Mouse (Mus musculus) lung, embryonic 14.5 days (tissue): Measurements from ENCODE around the gene Gata2. TPM values are rescaled to one million over a fixed set of nuclear protein-coding genes. Genes with fewer than 3 reads are reported as not detected.

Source experiments
- ATAC-seq: fragments of 200-750 bp; cut with Nextera tagmentation; 2 replicates; pipeline ENCODE4 v1.8.0; 2017; ENCODE audit warnings: mild to moderate bottlenecking, moderate TSS enrichment, moderate library complexity; ENCODE audit not compliant: insufficient read depth
- DNase-seq: peaks from one replicate; pipeline ENCODE4 v3.0.0-alpha.2; 2015
- H3K27ac ChIP-seq: fragments of 300-500 bp; sonication (generic); 2 replicates; pipeline ENCODE4 v1.5.1; 2014; ENCODE audit warnings: low read depth, mild to moderate bottlenecking, moderate library complexity
- H3K27me3 ChIP-seq: fragments of 300-500 bp; sonication (generic); 2 replicates; pipeline ENCODE4 v1.6.1; 2014; ENCODE audit warnings: low read length, control low read depth; ENCODE audit not compliant: insufficient read depth
- H3K36me3 ChIP-seq: fragments of 300-500 bp; sonication (generic); 2 replicates; pipeline ENCODE4 v1.6.1; 2014; ENCODE audit warnings: control low read depth; ENCODE audit not compliant: insufficient read depth
- H3K4me1 ChIP-seq: fragments of 300-500 bp; sonication (generic); 2 replicates; pipeline ENCODE4 v1.6.1; 2014; ENCODE audit warnings: antibody characterized with exemption, control low read depth; ENCODE audit not compliant: insufficient read depth
- H3K4me2 ChIP-seq: fragments of 300-500 bp; sonication (generic); 2 replicates; pipeline ENCODE4 v1.6.1; 2014; ENCODE audit warnings: mild to moderate bottlenecking
- H3K4me3 ChIP-seq: fragments of 300-500 bp; sonication (generic); 2 replicates; pipeline ENCODE4 v1.5.1; 2014; ENCODE audit warnings: low read depth, low read length
- H3K9ac ChIP-seq: fragments of 300-500 bp; sonication (generic); 2 replicates; pipeline ENCODE4 v1.6.1; 2014
- H3K9me3 ChIP-seq: fragments of 300-500 bp; sonication (generic); 2 replicates; pipeline ENCODE4 v1.6.1; 2016; ENCODE audit warnings: low read depth, low read length, control low read depth
- CTCF ChIP-seq: IDR thresholded peaks from 2 replicates; pipeline ENCODE4 v1.5.1; 2016; ENCODE audit warnings: antibody characterized with exemption, low read depth
- WGBS: fragments of 180-500 bp; shearing (Covaris S2); extraction: QIAGEN DNeasy Blood & Tissue Kit; methylation state at CpG from one replicate; pipeline ENCODE4 v1.1.7; 2014; 5-methylcytosine and 5-hydroxymethylcytosine counted together
- polyA plus RNA-seq: library from polyadenylated mRNA; unstranded; fragments of >200 nt; fragmentation: Nextera tagmentation; extraction: Ambion mirVana; gene quantifications from 2 replicates; pipeline ENCODE4 v1.2.1, GENCODE M21; 2014

The Gata2 gene
- polyA plus RNA-seq, 1 experiment from 2014 or later = 14.6 TPM

DNA sequence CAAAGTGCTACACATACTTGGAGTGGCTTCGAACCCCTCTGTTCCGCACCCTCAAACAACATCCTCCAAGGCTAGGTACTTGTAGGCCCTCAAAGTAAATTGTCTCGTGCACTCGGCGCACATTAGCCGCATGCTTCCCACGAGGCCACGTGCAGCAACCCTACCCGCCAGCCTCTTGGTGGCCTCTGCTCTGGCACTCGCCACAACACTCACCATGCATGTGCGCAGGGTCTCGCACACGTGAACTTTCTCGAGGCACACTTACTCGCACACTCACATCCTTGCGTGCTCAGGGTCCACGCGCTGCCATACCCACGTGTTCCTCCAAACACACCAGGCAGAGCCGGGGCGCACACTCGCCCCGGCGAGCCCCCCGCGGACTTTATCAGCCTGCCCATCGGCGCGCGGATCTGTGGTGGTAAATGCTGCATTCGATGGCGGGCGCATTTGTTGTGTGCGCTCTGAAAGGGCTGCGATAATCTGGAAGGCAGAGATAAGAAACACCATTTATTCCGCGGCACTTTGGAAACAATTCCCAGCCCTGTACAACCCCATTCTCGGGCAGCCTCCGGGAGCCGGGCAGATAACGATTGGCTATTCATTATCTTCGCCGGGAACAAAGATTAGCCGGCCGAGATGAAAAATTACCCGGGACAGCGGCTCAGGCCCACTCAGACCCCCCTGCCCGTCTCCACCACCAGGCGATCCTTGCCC, 3.2 kb upstream of the Gata2 start:
- Histone ChIP-seq H3K4me1 (no peaks in the 10 kb centered on the region), H3K36me3 (no peaks in the 10 kb centered on the region), H3K4me3 (peak overlapping the region; percentile 53), H3K27me3 (peaks cover 76% of the 10 kb centered on the region), H3K9ac (no peak overlapping the region; the same call in 1 of the 2 replicates), H3K9me3 (no peaks in the 10 kb centered on the region), H3K4me2 (peak overlapping the region; percentile 82), H3K27ac (no peak overlapping the region)
- ATAC-seq = peak; percentile 13; the same call in 1 of the 2 replicates
- DNase-seq = peak; percentile 23
- TF ChIP-seq CTCF = no peak
- 3% methylated on average over 49 of the region's 49 CpGs for WGBS

GRCm38 (mm10) chr6:88191024-88191365, 2.7 kb upstream of the Gata2 start:
- H3K4me1 ChIP-seq = no peaks in the 10 kb centered on the region
- peaks cover 81% of the 10 kb centered on the region for H3K27me3 ChIP-seq
- no peak overlapping the region for H3K4me2 ChIP-seq
- no peak overlapping the region for H3K9ac ChIP-seq
- 29% methylated on average over 6 of the region's 6 CpGs for WGBS
- no peak for TF ChIP-seq CTCF
- H3K9me3 ChIP-seq = no peaks in the 10 kb centered on the region
- no peak overlapping the region for H3K27ac ChIP-seq
- H3K36me3 ChIP-seq = no peaks in the 10 kb centered on the region
- H3K4me3 ChIP-seq = no peak overlapping the region
- ATAC-seq (no peak), DNase-seq (no peak)

- no peak for ATAC-seq
- Histone ChIP-seq H3K9me3 (no peaks in the 10 kb centered on the region), H3K27me3 (peaks cover 87% of the 10 kb centered on the region), H3K27ac (no peak overlapping the region), H3K9ac (no peak overlapping the region), H3K36me3 (no peaks in the 10 kb centered on the region), H3K4me1 (no peaks in the 10 kb centered on the region), H3K4me3 (no peak overlapping the region), H3K4me2 (no peak overlapping the region)
- no peak for TF ChIP-seq CTCF
- WGBS = 20% methylated on average over 4 of the region's 4 CpGs
- no peak for DNase-seq
Measured at GRCm38 (mm10) chr6:88191411-88192070, 2.1 kb upstream of the Gata2 start.

DNA sequence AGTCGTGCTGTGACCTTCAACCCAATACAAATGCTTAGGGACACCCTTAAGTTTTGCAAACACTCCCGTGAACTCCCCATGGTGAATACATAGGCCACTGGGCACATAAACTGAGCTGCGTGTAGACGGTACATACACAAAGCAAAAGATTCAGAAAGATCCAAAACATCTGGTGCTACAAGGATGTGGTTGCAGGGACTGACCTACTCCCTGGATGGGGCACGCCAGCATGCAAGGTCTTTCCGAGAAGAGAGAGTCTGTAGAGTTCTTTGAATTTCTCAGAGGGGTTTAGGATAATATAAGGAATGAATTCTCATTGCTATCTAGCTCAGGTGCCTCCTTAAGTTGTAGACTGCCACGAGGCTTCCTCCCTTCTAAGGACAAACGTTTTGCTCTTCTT, 935 bp upstream of the Gata2 start:
- Histone ChIP-seq H3K4me1 (no peaks in the 10 kb centered on the region), H3K9ac (no peak overlapping the region), H3K27ac (no peak overlapping the region), H3K9me3 (no peaks in the 10 kb centered on the region), H3K4me2 (no peak overlapping the region), H3K27me3 (peaks cover 99% of the 10 kb centered on the region), H3K4me3 (no peak overlapping the region), H3K36me3 (no peaks in the 10 kb centered on the region)
- no peak for TF ChIP-seq CTCF
- ATAC-seq (no peak), DNase-seq (no peak)
- WGBS = 14% methylated on average over 8 of the region's 8 CpGs

DNA sequence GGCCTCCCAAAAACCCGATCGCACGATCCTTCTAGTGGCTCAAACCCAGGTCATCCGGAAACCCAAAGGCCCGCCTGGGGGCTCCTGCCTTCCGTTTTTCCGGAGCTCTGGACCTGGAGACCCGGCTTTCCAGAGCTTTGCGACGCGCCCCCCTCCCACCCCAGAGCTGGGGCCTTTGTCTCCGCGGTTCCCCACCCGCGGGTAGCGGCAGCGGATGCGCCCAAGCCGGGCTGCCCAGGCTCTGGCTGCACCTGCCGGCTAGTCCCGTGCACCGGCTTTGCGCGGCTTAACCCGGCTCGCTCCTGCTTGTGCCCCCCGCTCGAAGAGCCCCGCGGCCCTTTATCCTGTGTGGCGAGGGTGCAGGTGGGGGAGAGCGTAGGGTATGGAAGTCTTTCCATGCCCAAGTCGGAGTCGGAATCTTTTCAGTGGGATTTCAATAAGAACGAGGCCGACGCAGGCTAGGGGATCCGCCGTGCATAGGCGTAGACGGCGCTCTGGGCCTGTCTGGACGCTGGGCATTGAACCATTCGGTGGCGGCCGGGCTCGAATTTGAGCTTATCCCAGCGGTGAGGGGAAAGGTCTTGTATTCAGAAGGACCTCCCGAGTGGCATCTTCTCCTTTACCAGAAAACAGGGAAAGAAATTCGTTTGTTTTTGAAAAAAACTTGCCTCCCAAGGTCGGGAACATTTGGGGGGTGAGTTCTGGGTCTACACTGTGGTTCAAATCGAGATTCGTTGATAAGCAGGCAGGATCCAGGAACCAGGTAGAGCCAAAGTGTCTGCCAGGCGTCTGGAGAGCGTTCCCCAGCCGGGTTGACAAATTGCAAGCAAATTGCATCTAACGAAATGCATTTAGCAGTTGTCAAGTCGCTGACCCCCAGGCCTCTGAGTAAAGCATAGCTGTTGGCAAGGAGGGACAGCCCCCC, 624 bp downstream of the Gata2 start:
- DNase-seq = peak; percentile 57
- Histone ChIP-seq H3K27ac (no peak overlapping the region), H3K4me3 (peak overlapping the region; percentile 38), H3K4me2 (peak overlapping the region; percentile 65), H3K4me1 (0 out of 2 replicates have a peak, but pooled peaks cover 5% of the 10 kb centered on the region), H3K9ac (peak overlapping the region; percentile 26), H3K9me3 (no peaks in the 10 kb centered on the region), H3K36me3 (no peaks in the 10 kb centered on the region), H3K27me3 (peaks cover 100% of the 10 kb centered on the region)
- ATAC-seq = no peak
- 2% methylated on average over 58 of the region's 58 CpGs for WGBS
- TF ChIP-seq CTCF = no peak

DNA sequence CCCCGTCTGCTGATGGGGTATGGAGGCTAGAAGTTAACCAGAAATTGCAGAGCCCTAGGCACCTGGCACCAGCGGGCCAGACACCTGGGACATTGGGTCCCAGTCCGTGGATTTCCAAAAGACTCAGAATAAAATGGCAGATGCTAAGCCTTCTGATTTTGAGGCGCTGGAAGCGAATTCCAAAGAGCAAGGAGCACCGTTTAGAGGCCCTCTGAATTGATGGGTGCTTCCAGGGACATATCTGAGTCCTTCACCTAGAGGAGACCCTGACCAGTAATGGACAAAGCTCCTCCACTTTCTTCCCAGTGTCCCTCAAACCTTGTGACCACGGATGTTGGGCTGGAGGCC, 1.3 kb downstream of the Gata2 start:
- H3K9ac ChIP-seq = no peak overlapping the region
- H3K27ac ChIP-seq = no peak overlapping the region
- no peak for DNase-seq
- H3K4me1 ChIP-seq = 0 out of 2 replicates have a peak, but pooled peaks cover 5% of the 10 kb centered on the region
- H3K27me3 ChIP-seq = peaks cover 100% of the 10 kb centered on the region
- H3K4me3 ChIP-seq = no peak overlapping the region
- no peak for ATAC-seq
- no peaks in the 10 kb centered on the region for H3K36me3 ChIP-seq
- no peaks in the 10 kb centered on the region for H3K9me3 ChIP-seq
- H3K4me2 ChIP-seq = no peak overlapping the region
- 12% methylated on average over 7 of the region's 7 CpGs for WGBS
- TF ChIP-seq CTCF = no peak
